Mouse (Mus musculus): Measurements from ENCODE around the gene Arrdc2.
A peak's percentile ranks its signal among the peaks of the same experiment; 100 is the strongest.

Arrdc2 gene

GRCm38 (mm10) chr8:70789046-70789445, 50.5 kb downstream of the Arrdc2 start:
- DNase-seq (ENCODE audit: low read depth, low spot score) = no peak

- peak; percentile 60 for DNase-seq (ENCODE audit: low read depth, low spot score)
These were observed 51.4 kb downstream of the Arrdc2 start for GRCm38 (mm10) chr8:70787941-70788667.

- no peak for DNase-seq (ENCODE audit: low read depth, low spot score)
These were observed 52.5 kb downstream of the Arrdc2 start for GRCm38 (mm10) chr8:70787051-70787445.

GRCm38 (mm10) chr8:70786291-70787050, 53.0 kb downstream of the Arrdc2 start:
- DNase-seq (ENCODE audit: low read depth, low spot score) = no peak
